Mouse (Mus musculus) frontal cortex, postnatal 36 days (tissue): Measurements from ENCODE around the gene Ulk4.
"Not testable (repeated sequence)": the region's sequence is repeated elsewhere in the genome, so short reads cannot be mapped to it uniquely, and the experiment has no call there.

Experiments used
- DNase-seq, 2 experiments: peaks; one replicate each; pipeline ENCODE4 v3.0.0; 2022; ENCODE audit warnings: low spot score in 2 of 2

Gene Ulk4

GRCm38 (mm10) chr9:120934821-120935633 is 342.0 kb downstream of the Ulk4 start:
- DNase-seq = no peak

GRCm38 (mm10) chr9:120933886-120934758 is 342.9 kb downstream of the Ulk4 start:
- DNase-seq = peak in 1 of 2 experiments; percentile 32

DNA sequence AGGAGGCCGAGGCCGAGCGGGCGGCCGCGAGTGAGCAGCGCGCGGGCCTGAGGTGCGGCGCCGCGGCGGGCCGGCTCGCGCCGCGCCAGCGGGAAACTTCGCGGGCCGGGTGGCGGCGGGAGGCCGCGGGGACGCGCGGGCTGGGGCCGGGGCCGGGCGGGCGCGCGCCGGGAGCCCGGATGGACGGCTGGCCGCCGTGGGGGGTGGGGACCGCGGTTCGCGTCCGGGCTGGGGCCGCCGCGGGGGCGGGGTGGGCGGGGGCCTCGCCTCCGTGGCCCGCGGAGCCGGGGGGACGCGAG is 343.5 kb downstream of the Ulk4 start:
- no peak for DNase-seq

DNA sequence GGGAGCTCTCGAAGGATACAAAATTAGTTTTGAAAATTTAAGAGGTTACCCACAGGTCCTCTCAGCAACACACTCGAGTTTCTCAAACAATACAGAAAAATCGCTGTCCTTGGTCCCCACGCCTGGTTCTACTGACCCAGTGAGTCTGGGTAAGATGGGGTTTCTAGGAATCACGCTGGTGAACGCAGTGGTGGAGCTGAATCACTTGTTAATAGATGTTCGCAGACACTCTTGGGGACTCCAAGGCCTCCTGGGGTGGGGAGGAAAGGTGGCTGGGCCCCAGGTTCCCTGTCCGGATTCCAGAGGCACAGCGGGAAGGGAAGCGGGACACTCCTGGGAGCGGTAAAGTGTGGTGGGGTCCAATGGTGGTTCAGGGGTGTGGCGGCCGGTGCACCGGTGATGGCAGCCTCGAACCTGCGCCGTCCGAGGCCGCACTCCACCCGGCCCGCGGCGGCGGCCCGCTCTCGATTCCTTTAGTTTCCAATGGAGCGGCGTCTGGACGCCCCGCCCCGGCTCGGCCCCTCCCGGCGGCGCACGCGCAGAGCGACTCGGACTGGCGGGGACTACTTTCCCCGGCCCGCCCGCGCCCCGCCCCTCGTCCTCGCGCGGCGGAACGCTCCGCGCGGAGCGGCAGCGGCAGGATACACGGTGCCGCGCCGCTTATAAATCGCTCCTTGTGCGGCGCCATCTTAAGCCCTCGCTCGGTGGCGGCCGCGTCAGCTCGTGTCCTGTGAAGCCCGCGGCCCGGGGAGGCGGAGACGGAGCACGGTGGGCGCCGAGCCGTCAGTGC is 344.0 kb downstream of the Ulk4 start:
- DNase-seq = peak; percentile 95

DNA sequence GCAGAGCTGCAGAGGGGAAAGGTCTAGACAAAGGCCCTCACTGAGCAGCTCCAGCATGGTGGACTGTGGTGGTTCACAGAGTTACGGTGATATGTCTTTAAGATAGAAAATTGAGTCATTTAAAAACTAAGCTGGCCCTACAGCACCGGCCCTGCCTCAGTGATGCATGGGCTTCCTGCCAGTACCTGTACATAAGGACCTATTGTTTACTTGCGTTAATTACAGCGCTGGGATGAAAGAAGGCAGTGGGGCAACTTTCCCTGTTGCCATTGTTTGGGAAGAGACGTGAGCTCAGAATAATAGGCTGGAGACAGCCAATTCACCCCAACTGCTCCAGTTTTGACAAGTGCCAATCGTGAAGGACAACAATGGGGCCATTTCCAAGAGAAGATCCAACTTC is 344.6 kb downstream of the Ulk4 start:
- DNase-seq = no peak

DNA sequence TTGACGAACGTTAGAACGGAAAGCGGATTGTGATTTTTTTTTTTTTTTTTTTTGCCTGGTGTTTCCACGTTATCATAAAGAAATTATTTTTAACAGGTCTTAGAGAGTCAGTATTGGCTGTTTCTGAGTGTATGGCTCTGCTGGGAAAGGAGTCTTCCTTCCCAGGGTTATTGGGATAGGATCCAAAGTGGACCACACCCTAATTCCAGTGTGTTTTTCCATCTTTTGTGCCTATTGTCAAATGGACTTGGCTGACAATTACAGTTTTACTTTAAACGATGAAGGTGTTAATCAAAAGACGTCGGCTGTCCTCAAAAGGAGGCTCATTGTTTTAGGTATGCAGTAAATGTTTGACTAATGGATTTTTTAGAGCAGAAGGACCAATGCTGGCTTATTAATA is 346.2 kb downstream of the Ulk4 start:
- no peak for DNase-seq

DNA sequence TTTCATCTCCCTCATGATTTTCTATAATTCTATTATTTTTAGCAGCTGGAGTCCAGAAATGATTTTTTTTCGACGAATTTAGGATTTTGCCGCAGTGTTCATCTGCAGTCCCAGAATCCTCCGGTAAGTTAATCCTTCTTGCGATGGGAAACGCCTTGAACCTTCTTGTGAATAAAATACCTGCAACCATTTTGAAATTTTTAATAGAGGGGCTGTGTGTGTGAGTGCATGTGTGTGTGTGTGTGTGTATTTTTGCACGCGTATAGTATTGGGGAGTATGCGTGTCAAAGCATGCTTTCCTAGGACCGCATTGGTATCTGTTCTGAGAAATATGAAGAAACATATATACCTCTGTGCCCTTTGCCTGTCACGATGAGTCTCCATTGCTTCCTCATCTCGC is 347.0 kb downstream of the Ulk4 start:
- DNase-seq = no peak

- no peak for DNase-seq
These were observed 347.9 kb downstream of the Ulk4 start, which contains the start of gene Ctnnb1 for GRCm38 (mm10) chr9:120929081-120929480. Gene Ctnnb1, plus strand, starts transcription at chr9:120929216.

- DNase-seq = no peak
These were observed 349.9 kb downstream of the Ulk4 start for GRCm38 (mm10) chr9:120926939-120927606.

DNA sequence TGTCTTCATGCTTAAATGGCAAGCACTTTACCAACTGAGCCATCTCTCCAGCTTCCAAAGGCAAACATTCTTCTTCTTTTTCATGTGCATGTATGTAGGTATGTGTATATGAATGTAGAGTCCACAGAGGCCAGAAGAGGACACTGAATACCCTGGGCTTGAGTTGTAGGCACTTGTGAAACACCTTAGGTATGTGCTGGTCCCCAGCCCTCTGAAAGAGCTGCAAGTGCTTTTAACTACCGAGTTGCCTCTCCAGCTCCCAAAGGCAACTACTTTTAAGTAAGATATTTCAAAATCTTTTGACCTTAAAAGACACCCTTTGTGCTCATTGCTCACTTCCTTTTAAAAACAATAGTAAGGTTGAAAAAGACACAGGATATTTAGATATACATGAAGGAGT is 350.9 kb downstream of the Ulk4 start:
- DNase-seq = no peak

GRCm38 (mm10) chr9:120919130-120919529 is 357.9 kb downstream of the Ulk4 start:
- no peak for DNase-seq

- peak in 1 of 2 experiments; percentile 43 for DNase-seq
These were observed 358.4 kb downstream of the Ulk4 start for GRCm38 (mm10) chr9:120918642-120919041.

GRCm38 (mm10) chr9:120918211-120918610 is 358.8 kb downstream of the Ulk4 start:
- no peak for DNase-seq

- DNase-seq = not testable (repeated sequence)
These were observed 359.4 kb downstream of the Ulk4 start for GRCm38 (mm10) chr9:120917619-120918018.

DNA sequence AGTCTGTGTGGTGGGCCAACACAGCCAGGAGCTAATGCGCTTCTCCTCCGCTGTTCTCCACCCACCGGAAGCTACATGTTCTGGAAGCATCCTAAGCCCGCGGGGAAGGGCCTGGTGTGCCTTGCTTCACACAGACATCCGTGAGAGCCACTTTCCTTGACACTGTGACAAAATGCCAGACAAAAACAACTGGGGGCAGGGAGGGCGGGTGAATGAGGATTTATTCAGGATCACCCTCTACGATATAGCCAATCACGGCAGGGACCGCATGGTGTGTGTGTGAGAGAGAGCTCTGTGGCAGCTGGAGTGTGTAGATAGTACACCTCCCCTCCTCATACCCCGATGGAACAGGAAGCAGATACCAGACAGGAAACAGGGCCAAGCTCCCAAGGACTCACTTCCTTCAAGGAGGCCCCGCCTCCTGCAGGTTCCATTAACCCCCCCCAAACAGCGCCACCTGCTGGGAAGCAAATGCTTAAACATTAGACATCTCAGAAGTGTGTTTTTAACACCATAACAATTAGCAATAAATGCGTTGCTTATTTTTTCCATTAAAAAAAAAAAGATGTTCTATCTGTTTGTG is 362.0 kb downstream of the Ulk4 start:
- no peak for DNase-seq

GRCm38 (mm10) chr9:120914429-120914828 is 362.6 kb downstream of the Ulk4 start:
- DNase-seq = no peak

- DNase-seq = no peak
These were observed 363.8 kb downstream of the Ulk4 start for GRCm38 (mm10) chr9:120913152-120913551.

GRCm38 (mm10) chr9:120908461-120908860 is 368.5 kb downstream of the Ulk4 start:
- no peak for DNase-seq
